Mouse (Mus musculus) CD4-positive, CD25-positive, alpha-beta regulatory T cell, adult 2 months (primary cell): ENCODE data around the gene Rfc4.
"Not testable (repeated sequence)": the region's sequence is repeated elsewhere in the genome, so short reads cannot be mapped to it uniquely, and the experiment has no call there.

ENCODE experiments used
- DNase-seq: peaks from one replicate; pipeline ENCODE4 v3.0.0-alpha.2; 2012; ENCODE audit warnings: low read depth, low spot score

Gene Rfc4

DNA sequence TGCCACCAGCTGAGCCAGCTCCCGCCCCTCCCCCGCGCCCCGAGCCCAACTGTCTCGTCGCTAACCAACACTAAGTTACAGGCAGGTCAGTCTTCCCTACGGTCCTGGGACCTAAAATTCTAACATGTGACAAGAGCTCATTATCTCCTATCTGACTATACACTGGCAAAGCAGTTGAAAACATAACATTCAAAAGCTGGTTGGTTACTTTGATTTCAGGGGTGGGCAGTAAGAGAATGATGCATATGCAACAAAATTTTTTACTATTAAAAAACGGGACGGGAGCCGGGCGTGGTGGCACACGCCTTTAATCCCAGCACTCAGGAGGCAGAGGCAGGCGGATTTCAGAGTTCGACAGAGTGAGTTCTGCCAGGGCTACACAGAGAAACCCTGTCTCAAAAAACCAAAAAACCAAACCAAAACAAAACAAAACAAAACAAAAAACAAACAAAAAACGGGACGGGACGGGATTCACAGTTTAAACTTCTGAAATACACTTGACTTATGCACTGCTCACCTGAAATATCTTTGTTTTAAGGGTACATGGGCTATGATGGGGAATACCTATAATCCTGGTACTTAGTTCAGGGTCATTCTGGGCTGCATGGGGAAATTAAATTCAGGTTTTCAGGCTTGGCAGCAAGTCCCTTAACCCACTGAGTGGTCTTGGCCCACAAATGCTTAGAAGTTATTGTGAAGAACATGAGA lies 24.3 kb downstream of the Rfc4 start:
- no peak for DNase-seq

DNA sequence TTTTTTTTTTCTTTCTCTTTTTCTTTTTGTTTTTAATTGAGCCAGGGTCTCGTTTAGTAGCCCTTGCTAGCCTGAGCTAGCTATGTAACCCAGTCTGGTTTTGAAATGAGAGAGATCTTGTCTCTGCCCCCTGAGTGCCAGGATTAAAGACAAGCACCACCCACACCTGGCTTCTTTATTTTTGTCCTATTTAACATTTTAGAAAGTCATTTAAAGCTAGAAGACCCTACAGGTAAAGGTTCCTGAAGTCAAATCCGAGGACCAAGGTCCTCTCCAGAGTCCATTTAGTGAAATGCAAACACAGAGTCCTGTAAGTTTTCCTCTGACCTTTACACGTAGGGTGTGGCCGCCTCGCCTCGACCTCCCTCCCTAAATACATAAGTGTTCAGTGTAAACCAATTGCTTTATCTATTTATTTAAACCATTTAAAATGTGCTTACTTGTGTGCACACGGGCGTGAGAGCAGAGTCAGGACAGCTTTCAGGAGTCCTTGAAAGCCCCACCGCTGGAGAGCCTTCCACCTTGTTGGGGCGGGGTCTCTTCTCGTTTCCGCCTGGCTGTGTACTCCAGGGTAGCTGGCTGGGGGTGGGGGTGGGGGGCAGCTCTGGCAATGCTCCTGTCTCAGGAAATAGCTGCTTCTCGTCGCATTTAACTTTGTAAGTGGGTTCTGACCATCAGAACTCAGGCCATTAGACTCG lies 25.0 kb downstream of the Rfc4 start:
- DNase-seq: peak; percentile 71

DNA sequence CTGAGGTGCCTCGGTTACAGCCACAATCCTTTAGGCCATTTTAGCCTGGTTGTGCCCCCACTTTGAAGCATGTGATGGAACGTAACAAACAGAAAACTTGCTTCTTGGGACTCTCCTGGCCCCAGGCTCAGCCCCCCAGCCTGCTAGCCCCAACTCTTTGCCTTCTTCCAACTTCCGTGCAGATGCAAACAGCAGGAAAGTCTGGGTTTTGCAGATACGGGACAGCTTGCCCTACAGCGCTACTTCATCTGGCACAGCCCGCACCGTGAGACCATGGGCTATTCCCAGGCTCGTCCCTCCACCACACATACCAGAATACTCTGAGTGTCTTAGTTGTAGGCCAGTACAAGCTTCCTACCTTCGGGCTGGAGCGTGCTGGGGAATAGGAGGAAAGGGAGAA lies 26.9 kb downstream of the Rfc4 start:
- no peak for DNase-seq

DNA sequence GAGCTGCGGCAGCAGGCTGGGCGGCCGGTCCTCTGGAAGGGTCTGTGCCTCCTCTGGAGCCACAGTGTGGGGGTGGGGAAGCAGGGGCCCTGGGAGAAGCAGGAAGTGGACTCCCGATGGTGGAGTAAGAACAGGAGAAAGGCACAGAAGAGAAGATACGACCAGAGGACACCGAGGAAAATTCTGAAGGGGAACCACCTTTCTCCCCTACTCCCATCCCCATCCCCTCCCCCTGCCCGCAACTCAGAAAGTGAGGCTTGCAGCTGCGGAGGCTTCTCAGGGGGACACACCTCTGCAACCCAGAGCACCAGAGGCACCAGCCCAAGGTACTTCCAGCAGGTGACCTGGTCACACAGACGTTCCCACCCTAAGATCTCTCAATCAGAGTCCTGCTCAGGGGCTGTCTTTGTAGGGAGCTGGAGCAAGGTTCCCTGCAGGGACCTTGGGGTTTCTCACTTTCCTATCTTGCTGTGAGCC lies 27.4 kb downstream of the Rfc4 start:
- peak; percentile 16 for DNase-seq

DNA sequence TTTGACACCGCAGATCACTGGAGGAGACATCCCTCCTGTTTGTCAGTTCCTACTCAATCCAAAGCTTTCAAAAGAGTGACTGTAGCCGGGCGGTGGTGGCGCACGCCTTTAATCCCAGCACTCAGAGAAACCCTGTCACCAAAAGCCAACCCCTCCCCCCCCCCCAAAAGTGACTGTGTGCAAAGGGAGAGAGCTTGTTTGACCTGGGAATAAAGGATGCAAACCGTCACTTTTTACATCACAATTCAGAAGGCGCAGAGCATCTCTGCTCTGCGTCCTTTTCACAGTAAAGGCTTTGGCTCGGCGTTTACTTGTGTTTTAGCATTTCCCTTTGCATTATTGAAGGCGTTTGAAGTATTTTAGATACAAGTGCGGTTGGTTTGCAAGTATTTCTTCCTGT lies 27.9 kb downstream of the Rfc4 start:
- DNase-seq: no peak

DNA sequence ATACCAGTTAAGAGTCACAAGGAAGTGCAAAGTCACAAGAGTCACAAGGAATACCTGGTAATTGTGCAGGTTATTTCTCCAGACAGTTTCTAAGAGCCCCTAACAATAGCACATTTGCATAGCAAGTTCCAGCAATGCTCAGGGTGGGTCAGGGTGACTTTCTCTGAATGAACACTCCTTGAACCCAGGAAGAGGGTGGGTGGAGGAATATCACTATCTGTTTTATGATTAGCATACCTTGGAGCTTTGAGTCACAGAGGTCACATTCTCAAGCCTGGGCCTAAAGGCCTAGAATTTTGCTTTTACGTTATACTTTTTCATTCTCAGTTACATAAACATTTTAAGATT lies 29.5 kb downstream of the Rfc4 start:
- DNase-seq: not testable (repeated sequence)

DNA sequence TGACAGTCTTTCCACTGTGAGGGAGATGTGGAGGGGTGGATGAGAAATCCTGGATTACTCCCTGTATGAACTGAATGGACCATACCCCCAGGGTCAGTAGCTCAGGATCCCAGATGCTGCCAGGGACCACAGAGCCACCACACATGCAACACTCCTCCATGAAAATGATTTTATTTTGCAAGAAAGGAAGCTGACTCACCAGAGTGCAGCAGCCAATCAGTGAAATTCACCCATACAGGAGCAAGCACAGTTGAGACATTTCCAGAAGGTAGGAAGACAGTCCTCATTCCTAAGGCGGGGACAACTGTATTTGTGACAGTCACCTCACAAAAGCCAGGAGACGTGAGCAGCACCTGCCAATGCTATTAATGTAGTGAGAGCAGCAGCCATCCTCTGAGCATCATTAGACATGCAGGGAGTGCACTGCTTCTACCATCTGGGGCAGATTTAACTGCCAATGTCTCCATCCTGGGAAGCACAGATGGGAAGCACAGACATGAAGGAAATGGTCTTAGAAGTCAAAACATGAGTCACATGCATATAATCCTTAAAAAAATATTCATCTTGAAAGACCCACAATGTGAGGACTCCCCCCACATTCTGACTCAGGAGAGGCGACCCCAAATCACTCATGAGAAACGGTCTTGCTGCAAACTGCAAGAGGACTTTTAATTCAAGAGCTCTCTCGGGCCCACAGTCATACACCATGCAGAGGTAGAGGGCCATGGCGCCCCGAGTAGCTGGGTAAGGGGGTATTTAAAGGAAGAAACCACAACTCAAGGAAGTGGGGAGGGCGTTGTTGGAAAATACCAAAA lies 30.0 kb downstream of the Rfc4 start:
- DNase-seq: not testable (repeated sequence)

DNA sequence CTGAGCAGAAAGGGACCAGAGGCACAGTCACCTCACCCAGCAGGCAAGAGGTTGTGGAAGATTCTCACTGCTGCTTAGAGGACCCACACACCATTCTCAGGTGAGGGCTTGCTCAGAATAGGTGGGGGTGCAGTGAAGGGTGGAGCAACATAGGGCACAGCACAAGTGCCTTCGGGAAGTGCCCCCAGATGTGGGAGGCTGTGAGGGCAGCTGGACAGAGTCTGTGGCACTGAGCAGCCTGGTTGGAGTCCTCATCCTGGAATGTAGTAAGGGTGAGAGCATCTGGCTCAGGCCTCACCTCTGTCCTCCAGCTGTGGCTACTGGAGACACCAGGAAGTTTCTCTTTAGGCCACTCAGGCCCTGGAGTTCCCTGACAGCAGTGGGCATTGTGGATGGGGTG lies 30.7 kb downstream of the Rfc4 start:
- not testable (repeated sequence) for DNase-seq

DNA sequence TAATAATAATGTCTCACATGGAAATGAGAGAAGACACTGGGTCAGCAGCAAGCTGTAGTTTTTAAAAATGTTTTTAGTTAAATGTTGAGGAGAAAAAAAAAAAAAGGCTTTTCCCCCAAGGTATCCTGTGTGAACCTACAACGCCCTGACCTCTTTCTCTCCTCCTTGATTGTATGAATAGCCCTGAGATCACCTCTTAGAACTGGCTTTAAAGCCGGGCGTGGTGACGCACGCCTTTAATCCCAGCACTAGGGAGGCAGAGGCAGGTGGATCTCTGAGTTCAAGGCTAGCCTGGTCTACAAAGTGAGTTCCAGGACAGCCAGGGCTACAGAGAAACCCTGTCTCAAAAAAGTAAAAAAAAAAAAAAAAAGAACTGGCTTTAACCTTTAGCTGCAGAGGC lies 32.0 kb downstream of the Rfc4 start:
- DNase-seq: not testable (repeated sequence)

DNA sequence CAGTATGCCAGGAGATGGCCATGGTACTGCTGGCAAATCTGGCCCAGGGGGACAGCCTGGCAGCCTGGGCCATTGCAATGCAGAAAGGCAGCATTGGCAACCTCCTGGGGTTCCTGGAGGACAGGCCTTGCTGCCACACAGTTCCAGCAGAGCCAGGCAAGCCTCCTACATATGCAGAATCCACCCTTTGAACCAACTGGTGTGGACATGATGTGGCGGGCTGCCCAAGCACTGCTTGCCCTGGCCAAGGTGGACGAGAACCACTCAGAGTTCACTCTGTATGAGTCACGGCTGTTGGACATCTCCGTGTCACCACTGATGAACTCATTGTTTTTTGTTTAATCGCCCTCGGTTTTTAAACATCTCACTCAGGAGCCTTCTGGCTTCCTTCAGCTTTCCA lies 33.4 kb downstream of the Rfc4 start:
- no peak for DNase-seq

DNA sequence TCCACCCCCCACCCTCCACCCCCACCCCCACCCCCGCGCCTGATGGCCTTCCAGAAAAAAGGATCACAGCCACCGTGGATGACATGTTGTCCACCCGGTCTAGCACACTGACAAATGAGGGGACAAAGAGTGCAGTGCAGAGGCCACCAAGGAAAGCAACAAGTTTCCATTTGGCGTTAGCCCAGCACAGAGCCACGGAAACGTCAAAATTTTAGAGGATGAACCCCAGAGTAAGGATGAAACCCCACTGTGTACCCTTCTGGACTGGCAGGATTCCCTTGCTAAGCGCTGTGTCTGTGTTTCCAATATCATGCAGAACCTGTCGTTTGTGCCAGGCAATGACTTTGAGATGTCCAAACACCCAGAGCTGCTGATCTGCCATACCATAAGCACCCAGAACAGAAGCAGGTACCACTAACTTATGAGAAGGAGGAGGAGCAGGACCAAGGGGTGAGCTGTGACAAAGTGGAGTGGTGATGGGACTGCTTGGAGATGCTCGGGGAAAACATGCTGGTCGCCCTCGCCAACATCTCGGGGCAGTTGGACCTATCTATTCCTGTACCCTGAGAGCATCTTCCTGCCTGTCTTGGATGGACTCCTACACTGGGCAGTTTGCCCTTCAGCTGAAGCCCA lies 34.1 kb downstream of the Rfc4 start:
- no peak for DNase-seq

DNA sequence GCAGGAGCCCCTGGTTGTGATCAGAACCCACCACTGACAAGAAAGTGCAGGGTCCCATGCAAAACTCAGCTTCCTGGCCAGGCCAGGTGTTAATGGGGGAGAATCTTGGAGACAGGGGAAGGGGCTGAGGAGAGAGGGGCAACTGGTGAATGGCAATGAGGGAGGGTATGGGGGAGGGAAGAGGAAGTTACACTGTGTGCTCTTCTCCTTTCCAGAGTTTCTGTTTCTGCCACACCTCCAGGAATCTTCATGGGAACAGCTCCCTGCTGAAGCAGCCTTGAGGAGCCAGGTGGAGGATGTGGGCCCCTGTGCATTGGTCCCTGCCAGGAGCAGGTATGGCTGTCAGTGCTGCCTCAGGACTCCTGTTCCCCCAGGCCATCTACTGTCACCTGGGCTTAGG lies 36.2 kb downstream of the Rfc4 start:
- not testable (repeated sequence) for DNase-seq

DNA sequence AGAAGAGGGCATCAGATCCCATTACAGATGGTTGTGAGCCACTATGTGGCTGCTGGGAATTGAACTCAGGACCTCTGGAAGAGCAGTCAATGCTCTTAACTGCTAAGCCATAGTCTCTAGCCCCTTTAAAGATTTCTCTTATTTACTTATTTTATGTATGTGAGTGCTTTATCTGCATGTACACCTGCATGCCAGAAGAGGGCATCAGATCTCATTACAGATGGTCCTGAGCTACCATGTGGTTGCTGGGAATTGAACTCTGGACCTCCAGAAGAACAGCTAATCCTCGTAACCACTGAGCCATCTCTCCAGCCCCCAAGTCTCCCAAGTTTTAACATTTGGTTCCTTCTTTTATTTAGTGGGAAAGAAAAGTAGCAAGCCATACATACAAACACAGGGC lies 39.0 kb downstream of the Rfc4 start:
- not testable (repeated sequence) for DNase-seq

DNA sequence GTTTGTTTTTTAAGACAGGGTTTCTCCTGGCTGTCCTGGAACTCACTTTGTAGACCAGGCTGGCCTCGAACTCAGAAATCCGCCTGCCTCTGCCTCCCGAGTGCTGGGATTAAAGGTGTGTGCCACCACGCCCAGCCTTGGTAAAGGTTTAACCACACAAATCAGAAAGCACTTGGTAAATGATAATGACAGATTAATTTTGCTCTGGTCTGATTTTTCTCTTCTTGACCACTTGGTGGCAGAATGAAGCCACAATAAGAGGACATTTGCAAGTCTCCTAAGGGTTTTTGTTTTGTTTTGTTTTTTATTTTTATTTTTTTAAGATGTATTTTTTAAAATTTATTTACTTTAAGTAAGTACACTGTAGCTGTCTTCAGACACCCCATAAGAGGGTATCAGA lies 39.8 kb downstream of the Rfc4 start:
- peak; percentile 71 for DNase-seq

DNA sequence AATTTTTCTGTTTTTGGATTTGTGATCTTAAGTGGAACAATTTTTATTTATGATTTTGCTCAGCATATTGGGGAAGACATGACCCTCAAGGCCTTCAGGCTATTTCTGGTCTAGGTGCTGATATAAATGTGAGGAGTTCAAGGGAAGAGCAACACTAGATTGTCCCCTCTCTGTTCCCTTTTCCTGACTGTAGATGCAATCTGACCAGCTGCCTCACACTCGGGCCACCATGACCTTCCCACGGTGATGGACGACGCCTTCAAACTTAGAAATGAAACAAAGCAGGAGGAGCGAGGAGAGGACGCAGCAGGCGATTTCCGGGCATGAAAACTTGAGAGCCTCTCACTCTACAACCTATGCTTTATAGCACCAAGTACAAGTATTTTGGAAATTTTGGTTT lies 40.4 kb downstream of the Rfc4 start:
- not testable (repeated sequence) for DNase-seq

DNA sequence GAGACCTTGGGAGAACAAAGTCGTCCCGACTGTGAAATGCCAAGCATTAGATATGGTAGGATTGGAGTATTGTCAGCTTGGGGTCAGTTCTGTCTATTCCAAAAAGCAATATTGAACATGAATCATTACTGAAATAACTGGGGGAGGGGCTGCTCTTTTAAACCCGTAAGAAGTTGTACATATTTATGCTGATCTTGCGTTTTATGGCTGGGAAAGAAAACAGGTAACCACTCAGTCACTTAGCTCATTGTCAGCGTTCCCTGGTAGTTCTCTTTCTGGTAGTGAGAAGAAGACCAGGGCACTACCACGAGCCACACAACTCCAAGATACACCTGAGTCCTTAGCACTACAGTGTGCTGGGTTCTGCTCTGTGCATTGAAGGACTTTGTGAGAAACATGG lies 50.0 kb downstream of the Rfc4 start:
- DNase-seq: not testable (repeated sequence)
